Mouse (Mus musculus): ENCODE data around the gene 2810004N23Rik. TPM values are rescaled to one million over a fixed set of nuclear protein-coding genes. Genes with fewer than 3 reads are reported as not detected.
"Not testable (repeated sequence)": the region's sequence is repeated elsewhere in the genome, so short reads cannot be mapped to it uniquely, and the experiment has no call there.

2810004N23Rik gene
- polyA plus RNA-seq, 1 experiment from 2014 or later, result 71.0 TPM

DNA sequence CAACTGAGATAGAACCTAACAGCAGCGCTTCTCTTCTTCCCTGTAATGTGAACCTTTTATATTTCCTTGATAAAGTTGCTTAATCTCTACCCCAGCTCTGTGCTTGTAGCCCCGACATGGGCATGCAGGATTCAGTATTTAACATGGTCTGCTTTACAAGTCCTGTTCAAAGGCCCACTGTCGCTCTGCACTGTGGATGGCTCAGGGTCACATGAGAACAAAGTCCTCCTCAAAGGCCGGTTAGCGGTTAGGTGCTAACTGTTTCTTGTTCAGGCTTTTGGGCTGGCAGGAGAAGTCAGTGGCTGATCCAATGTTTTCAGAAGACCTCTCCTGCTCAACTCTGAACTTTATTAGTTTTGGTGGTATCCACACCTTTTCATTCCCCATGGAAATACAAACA lies 17.3 kb downstream of the 2810004N23Rik start:
- no peaks in the 10 kb centered on the region for H3K27me3 ChIP-seq (ENCODE audit: low read depth, poor library complexity, severe bottlenecking)
- WGBS, result 77% methylated on average over 5 of the region's 5 CpGs
- H3K36me3 ChIP-seq, result peaks cover 49% of the 10 kb centered on the region
- peaks cover 4% of the 10 kb centered on the region for H3K4me1 ChIP-seq
- no peak overlapping the region for H3K4me3 ChIP-seq
- no peak for DNase-seq (ENCODE audit: low spot score)
- no peaks in the 10 kb centered on the region for H3K9me3 ChIP-seq (replicated peaks)
- H3K27ac ChIP-seq, result no peak overlapping the region

DNA sequence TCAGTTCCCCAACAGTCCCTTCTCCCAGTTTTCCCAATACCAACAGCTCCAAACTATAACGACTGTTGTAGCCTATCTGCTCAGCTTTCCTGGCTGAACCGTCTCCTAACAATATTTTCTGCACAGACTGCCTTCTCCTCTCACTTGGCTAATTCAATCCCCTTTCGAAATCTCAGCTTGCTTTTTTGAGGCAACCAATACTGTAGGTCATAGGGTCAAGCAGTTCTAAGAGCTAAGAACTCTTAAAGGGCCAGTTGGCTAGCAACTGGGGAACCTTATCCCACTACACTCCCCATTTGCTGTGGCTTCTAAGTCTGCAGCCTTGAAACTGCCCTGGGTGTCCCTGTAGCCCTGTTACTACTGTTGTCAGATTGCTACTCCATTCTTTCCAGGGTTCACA lies 17.8 kb downstream of the 2810004N23Rik start:
- DNase-seq (ENCODE audit: low spot score), result no peak
- H3K27me3 ChIP-seq (ENCODE audit: low read depth, poor library complexity, severe bottlenecking), result no peaks in the 10 kb centered on the region
- no peak overlapping the region for H3K27ac ChIP-seq
- H3K36me3 ChIP-seq, result peaks cover 53% of the 10 kb centered on the region
- no peak overlapping the region for H3K4me3 ChIP-seq
- peaks cover 4% of the 10 kb centered on the region for H3K4me1 ChIP-seq
- no peaks in the 10 kb centered on the region for H3K9me3 ChIP-seq (replicated peaks)
- 71% methylated on average over 3 of the region's 3 CpGs for WGBS

DNA sequence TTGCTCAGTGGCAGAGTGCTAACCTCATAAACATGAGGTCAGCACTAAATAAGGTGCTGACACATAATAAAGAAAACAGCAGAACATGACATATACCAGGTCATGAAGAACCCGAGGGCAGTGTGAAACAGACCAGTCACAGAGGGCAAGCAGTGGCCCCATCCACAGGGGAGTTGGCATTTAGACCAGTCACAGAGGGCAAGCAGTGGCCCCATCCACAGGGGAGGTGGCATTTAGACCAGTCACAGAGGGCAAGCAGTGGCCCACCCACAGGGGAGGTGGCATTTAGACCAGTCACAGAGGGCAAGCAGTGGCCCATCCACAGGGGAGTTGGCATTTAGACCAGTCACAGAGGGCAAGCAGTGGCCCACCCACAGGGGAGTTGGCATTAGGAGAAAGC lies 20.0 kb downstream of the 2810004N23Rik start:
- not testable (repeated sequence) for H3K4me3 ChIP-seq; H3K4me1 ChIP-seq; H3K27me3 ChIP-seq (ENCODE audit: low read depth, poor library complexity, severe bottlenecking); DNase-seq (ENCODE audit: low spot score); H3K27ac ChIP-seq; H3K9me3 ChIP-seq (replicated peaks)
- peaks cover 75% of the 10 kb centered on the region for H3K36me3 ChIP-seq
- WGBS, result 61% methylated on average over 1 of the region's 1 CpGs

DNA sequence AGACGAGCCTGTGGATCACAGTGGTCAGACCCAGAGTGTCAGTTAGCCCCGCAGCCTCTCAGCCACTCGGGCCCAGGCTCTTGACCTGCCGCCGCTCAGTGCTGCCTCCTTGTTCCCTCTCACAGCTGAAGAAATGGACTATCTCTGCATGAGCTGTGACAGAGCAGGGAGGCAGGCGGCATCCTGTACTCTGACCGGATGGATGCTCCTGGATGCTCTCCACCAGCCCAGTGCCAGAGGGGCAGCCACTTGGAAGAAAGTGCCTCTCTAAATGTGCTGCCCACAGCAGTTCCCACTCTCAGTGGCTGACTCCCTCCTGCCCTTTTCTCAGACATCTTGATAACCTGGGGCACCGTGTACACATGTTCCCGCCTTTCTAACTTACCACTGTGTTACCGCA lies 21.1 kb downstream of the 2810004N23Rik start:
- Histone ChIP-seq H3K36me3 (peaks cover 84% of the 10 kb centered on the region), H3K4me3 (no peak overlapping the region), H3K27ac (no peak overlapping the region), H3K9me3 (replicated peaks) (no peaks in the 10 kb centered on the region), H3K4me1 (peaks cover 4% of the 10 kb centered on the region), H3K27me3 (ENCODE audit: low read depth, poor library complexity, severe bottlenecking) (no peaks in the 10 kb centered on the region)
- 92% methylated on average over 10 of the region's 10 CpGs for WGBS
- DNase-seq (ENCODE audit: low spot score), result no peak

DNA sequence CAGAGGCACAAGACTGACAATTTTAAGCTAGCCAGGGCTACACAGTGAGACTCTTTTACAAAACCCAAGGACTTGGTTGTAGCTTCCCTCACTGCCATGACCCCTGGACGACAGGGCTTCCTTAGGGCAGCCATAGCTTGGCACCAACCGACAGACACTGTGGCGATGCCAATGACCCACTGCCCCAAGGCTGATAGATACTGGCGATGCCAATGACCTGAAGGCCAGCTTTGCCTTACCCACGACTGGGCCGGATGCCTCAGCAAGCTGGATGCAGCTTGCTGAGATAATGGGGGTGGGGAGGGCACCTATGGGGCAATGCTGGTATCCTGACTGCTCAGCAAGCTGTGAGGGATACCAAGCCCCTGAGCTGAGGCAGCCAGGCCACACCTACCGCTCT lies 22.0 kb downstream of the 2810004N23Rik start:
- DNase-seq (ENCODE audit: low spot score), result no peak
- Histone ChIP-seq H3K27ac (no peak overlapping the region), H3K4me3 (no peak overlapping the region), H3K4me1 (peaks cover 4% of the 10 kb centered on the region), H3K36me3 (peaks cover 84% of the 10 kb centered on the region), H3K27me3 (ENCODE audit: low read depth, poor library complexity, severe bottlenecking) (no peaks in the 10 kb centered on the region), H3K9me3 (replicated peaks) (no peaks in the 10 kb centered on the region)
- 96% methylated on average over 7 of the region's 7 CpGs for WGBS

DNA sequence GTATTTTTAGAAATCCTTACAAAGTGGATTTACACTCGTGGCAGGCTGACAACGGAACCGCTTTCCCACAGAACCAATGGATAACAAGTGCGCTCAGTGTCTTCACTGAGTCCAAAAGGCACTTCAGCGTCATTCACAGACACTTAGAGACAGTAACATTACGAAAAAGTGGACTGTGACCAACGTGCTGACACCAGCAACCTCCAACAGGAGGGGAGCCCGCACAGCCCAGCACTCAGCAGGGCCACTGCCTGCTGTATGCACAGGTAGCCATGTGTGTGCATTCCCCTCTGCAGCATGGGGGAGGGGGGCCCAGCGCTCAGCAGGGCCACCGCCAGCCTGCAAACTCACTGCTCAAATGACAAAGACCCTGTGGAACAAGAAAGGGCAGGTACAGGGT lies 23.5 kb downstream of the 2810004N23Rik start:
- WGBS, result 94% methylated on average over 10 of the region's 10 CpGs
- no peak overlapping the region for H3K27ac ChIP-seq
- peaks cover 14% of the 10 kb centered on the region for H3K4me1 ChIP-seq
- H3K4me3 ChIP-seq, result no peak overlapping the region
- H3K36me3 ChIP-seq, result peaks cover 70% of the 10 kb centered on the region
- H3K27me3 ChIP-seq (ENCODE audit: low read depth, poor library complexity, severe bottlenecking), result no peaks in the 10 kb centered on the region
- DNase-seq (ENCODE audit: low spot score), result no peak
- H3K9me3 ChIP-seq (replicated peaks), result no peaks in the 10 kb centered on the region

DNA sequence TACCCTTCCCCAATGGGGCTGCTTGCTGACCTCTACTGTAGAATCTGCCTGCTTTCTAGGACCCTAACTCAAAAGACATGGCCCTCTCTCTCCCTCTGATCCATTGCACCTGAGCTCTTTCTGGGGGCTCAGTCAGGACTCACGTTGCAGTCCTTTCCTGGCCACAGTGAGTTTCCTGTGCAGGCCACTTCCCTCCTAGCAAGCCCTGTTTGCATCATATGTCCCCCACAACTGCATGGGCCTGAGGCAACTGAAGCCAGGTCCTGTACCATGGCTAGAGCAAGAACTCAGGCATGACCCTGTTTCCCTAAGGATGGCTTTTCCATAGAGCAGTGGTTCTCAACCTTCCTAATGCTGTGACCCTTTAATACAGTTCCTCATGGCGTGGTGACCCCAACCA lies 25.0 kb downstream of the 2810004N23Rik start:
- no peaks in the 10 kb centered on the region for H3K9me3 ChIP-seq (replicated peaks)
- no peaks in the 10 kb centered on the region for H3K27me3 ChIP-seq (ENCODE audit: low read depth, poor library complexity, severe bottlenecking)
- WGBS, result 87% methylated on average over 2 of the region's 2 CpGs
- H3K36me3 ChIP-seq, result peaks cover 56% of the 10 kb centered on the region
- DNase-seq (ENCODE audit: low spot score), result no peak
- H3K4me3 ChIP-seq, result no peak overlapping the region
- no peak overlapping the region for H3K27ac ChIP-seq
- H3K4me1 ChIP-seq, result peaks cover 21% of the 10 kb centered on the region

DNA sequence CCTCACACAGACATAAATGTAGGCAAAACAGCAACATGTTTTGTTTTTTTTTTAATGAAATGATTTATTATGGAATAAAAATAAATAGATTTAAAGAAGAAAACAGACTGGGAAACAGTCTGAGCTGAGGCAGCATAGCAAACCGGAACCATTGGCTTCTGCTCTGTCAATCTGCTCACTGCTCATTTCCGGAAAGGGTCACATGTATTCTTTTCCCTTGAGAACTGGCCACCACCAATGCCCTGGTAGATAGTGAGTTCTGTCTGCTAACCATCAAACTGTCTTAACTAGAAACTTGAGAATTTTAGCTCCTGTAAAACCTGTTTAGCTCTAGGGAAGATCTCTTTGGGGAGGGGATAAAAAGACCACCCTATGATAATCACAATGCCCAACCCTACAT lies 26.0 kb downstream of the 2810004N23Rik start:
- Histone ChIP-seq H3K4me3 (no peak overlapping the region), H3K36me3 (peaks cover 49% of the 10 kb centered on the region), H3K9me3 (replicated peaks) (no peaks in the 10 kb centered on the region), H3K4me1 (peaks cover 19% of the 10 kb centered on the region), H3K27ac (no peak overlapping the region), H3K27me3 (ENCODE audit: low read depth, poor library complexity, severe bottlenecking) (no peaks in the 10 kb centered on the region)
- 84% methylated on average over 2 of the region's 2 CpGs for WGBS
- no peak for DNase-seq (ENCODE audit: low spot score)

DNA sequence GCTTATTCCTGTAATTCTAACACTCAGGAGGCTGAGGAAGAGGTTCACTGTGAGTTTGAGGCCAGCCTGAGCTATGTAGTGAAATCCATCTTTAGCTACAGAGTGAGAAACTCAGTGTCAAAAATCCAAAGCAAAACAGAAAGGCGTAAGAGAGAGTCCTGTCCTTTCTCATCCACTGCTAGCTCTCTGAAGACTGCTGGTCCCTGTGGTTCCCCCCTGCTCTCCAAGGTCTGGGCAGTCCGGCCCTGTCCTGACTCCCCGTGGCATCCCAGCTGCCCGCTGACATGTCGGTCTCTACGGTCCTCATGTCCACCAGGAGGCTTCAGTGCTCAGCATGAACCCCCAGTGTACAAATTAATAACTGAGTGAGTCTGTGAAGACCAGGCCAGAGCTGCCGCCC lies 26.6 kb downstream of the 2810004N23Rik start:
- Histone ChIP-seq H3K4me3 (no peak overlapping the region), H3K36me3 (peaks cover 43% of the 10 kb centered on the region), H3K27ac (no peak overlapping the region), H3K9me3 (replicated peaks) (no peaks in the 10 kb centered on the region), H3K4me1 (peaks cover 19% of the 10 kb centered on the region), H3K27me3 (ENCODE audit: low read depth, poor library complexity, severe bottlenecking) (no peaks in the 10 kb centered on the region)
- no peak for DNase-seq (ENCODE audit: low spot score)
- 87% methylated on average over 7 of the region's 7 CpGs for WGBS

DNA sequence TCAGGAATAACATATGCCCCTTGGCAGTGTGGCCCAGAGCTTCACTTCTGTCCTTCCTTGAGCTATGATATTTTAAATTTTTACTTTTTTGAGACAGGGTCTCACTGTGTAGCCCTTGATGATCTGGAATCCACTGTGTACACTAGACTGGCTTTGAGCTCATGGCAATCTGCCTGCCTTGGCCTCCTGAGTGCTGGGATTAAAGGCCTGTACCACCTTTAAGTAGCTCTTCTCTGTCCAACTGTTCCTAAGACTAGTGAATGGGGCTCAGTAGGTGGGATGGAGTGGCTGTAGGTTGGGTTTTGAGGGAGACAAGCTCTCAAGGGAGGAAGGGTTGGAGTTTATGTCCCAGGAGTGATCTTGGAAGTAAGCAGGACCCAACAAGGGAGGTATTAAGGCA lies 27.1 kb downstream of the 2810004N23Rik start:
- no peaks in the 10 kb centered on the region for H3K9me3 ChIP-seq (replicated peaks)
- H3K4me1 ChIP-seq, result peaks cover 19% of the 10 kb centered on the region
- no peak overlapping the region for H3K4me3 ChIP-seq
- H3K36me3 ChIP-seq, result peaks cover 38% of the 10 kb centered on the region
- no peaks in the 10 kb centered on the region for H3K27me3 ChIP-seq (ENCODE audit: low read depth, poor library complexity, severe bottlenecking)
- H3K27ac ChIP-seq, result no peak overlapping the region
- DNase-seq (ENCODE audit: low spot score), result no peak

DNA sequence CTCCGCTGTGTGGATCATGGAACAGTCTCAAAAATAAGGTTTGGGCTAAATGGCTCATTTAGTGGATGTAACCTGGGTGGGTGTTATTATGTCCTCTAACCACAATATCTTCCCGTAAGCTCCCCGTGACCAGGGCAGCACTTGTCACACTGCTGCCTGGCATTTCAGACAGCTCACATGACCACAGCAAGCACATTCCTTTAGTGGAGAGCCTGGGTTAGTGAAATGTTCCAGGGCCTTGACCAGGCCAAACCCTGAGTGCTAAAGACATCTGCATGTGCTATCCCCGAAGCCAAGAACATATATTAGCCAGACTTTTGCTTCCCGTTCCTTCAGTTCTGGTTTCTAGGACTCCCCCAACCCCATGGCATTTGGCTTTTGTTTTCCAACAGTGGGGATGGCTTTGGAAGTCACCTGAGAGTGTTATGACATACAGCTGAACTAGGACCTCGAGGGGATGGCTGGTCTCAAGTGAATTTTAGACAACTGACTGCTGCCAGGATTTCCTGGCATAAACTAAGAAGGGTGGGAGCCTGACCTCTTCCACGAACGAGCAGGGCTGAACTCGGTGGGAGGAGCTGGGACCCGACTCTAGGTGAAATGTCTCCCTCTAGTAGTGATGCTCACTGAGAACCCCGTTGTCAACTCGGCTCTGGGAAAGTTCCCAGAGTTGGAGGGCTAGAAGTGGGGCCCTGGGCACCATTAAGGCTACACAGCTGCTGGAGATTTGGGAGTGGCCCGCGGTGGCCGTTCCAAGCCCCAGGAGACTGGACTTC lies 29.3 kb downstream of the 2810004N23Rik start:
- H3K4me3 ChIP-seq, result no peak overlapping the region
- H3K27ac ChIP-seq, result peak overlapping the region; percentile 64
- H3K4me1 ChIP-seq, result peaks cover 19% of the 10 kb centered on the region
- H3K9me3 ChIP-seq (replicated peaks), result no peaks in the 10 kb centered on the region
- WGBS, result 43% methylated on average over 15 of the region's 15 CpGs
- H3K27me3 ChIP-seq (ENCODE audit: low read depth, poor library complexity, severe bottlenecking), result 0 out of 2 replicates have a peak, but pooled peaks cover 12% of the 10 kb centered on the region
- H3K36me3 ChIP-seq, result peaks cover 16% of the 10 kb centered on the region
- no peak for DNase-seq (ENCODE audit: low spot score)

DNA sequence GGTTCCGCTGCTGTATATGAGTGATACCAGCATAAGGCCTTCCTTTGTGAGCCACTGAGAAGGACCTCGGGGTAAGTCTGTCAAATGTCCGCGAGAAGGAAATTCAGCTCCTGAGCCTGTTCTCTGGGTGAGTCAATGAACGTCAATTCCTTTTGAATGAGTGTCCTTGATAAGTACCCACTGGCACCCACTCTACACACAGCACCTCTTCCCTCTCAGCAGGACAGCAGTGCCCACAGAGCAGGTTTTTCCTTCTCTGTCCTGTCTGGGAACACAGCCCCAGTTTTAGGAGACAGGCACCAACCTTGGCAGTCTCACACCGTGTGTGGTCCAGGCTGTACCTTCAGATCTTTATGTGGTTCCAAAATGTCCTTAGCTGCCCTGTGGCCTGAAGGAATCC lies 31.0 kb downstream of the 2810004N23Rik start:
- Histone ChIP-seq H3K36me3 (no peaks in the 10 kb centered on the region), H3K27ac (no peak overlapping the region), H3K4me3 (no peak overlapping the region), H3K27me3 (ENCODE audit: low read depth, poor library complexity, severe bottlenecking) (peaks cover 13% of the 10 kb centered on the region; the same call in 1 of the 2 replicates), H3K4me1 (peaks cover 19% of the 10 kb centered on the region), H3K9me3 (replicated peaks) (no peaks in the 10 kb centered on the region)
- WGBS, result 87% methylated on average over 6 of the region's 6 CpGs
- no peak for DNase-seq (ENCODE audit: low spot score)

DNA sequence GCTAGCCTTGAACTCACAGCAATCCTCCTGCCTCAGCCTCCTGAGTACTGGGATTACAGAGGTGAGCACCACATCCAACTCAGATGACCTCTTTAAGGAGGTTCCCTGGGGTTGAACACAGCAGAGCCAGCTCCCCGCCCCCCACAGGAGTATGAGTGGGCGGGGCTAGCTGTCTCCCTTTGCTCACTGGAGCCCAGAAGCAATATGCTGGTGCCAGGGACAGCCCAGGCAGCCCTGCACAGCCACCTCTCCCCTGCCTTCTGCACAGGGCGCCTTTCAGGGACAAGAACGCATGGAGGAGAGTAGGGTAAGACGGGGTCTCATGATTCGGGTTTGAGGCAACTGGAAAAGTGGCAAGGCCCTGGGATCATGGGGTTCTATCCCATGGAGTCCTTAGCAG lies 31.4 kb downstream of the 2810004N23Rik start:
- DNase-seq (ENCODE audit: low spot score), result no peak
- H3K27me3 ChIP-seq (ENCODE audit: low read depth, poor library complexity, severe bottlenecking), result peaks cover 17% of the 10 kb centered on the region
- peaks cover 19% of the 10 kb centered on the region for H3K4me1 ChIP-seq
- H3K27ac ChIP-seq, result no peak overlapping the region
- WGBS, result 77% methylated on average over 6 of the region's 6 CpGs
- H3K4me3 ChIP-seq, result no peak overlapping the region
- no peaks in the 10 kb centered on the region for H3K9me3 ChIP-seq (replicated peaks)
- H3K36me3 ChIP-seq, result no peaks in the 10 kb centered on the region

DNA sequence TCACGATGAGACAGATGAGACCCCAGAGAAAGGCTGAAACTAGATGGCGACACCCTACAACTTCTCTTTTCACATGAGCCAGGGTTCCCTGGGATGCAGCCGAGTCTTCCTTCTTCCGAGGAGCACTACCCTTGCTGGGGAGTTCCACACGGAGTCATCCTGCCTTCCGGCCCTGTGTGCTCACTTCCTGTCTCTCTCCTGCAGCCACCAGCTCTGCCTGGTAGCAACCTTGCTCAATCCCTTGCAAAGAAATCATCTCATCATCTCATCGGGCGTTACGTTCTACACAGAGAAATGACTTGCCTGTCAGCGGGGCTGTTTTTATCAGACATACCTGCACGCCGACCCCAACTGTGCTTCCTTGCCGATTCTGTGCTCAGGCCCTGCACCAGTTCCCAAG lies 32.9 kb downstream of the 2810004N23Rik start:
- peaks cover 28% of the 10 kb centered on the region for H3K27me3 ChIP-seq (ENCODE audit: low read depth, poor library complexity, severe bottlenecking)

More for the DNA sequence above, 32.9 kb downstream of the 2810004N23Rik start:
- H3K36me3 ChIP-seq, result no peaks in the 10 kb centered on the region
- H3K27ac ChIP-seq, result no peak overlapping the region
- no peak overlapping the region for H3K4me3 ChIP-seq
- DNase-seq (ENCODE audit: low spot score), result no peak
- H3K4me1 ChIP-seq, result peaks cover 14% of the 10 kb centered on the region
- 84% methylated on average over 13 of the region's 13 CpGs for WGBS
- H3K9me3 ChIP-seq (replicated peaks), result no peaks in the 10 kb centered on the region

Measured in limb, embryonic 10.5 days (tissue).